Mouse (Mus musculus): ENCODE results near the gene Commd6. TPM values are rescaled to one million over a fixed set of nuclear protein-coding genes. Genes with fewer than 3 reads are reported as not detected.

Gene Commd6
- polyA plus RNA-seq, 1 experiment: 29.0 TPM

DNA sequence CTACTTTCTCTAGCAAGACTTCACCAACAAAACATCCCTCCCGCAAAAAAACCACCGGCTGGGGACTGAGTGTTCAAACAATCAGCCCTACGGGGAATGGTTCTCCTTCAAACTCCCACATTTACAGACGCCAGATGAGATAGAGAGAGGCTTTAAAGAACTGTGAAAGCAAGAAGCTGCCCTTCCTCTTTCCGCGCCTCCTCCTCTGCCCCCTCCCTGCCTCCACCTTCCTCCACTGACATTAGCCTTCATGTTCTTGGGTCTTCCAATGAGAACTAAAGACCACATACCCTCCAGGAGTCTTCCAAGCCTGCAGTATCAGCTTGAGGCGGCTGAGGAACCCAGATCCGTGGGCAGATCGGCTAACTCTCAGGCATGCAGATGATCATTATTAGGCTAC is 24.3 kb downstream of the Commd6 start:
- TF ChIP-seq POLR2A (IDR thresholded peaks at IDR 0.05; ENCODE audit: control insufficient read depth, extremely low read depth, insufficient read depth, low read length, poor library complexity) (no peak), CTCF (IDR thresholded peaks at IDR 0.05; ENCODE audit: borderline replicate concordance, control insufficient read depth, extremely low read depth, insufficient read depth, low read length, poor library complexity) (no peak)
- no peak for DNase-seq
- H3K27ac ChIP-seq (ENCODE audit: control insufficient read depth, insufficient read depth, low read length): no peak overlapping the region
- no peaks in the 10 kb centered on the region for H3K27me3 ChIP-seq (ENCODE audit: control insufficient read depth, insufficient read depth, low read length)
- H3K4me3 ChIP-seq (ENCODE audit: control insufficient read depth, insufficient read depth, low read length): no peak overlapping the region
- WGBS: 35% methylated on average over 9 of the region's 9 CpGs
- no peaks in the 10 kb centered on the region for H3K4me1 ChIP-seq (replicated peaks; ENCODE audit: control insufficient read depth, insufficient read depth, low read length)
- H3K36me3 ChIP-seq (ENCODE audit: control insufficient read depth, insufficient read depth, low read length): no peaks in the 10 kb centered on the region

DNA sequence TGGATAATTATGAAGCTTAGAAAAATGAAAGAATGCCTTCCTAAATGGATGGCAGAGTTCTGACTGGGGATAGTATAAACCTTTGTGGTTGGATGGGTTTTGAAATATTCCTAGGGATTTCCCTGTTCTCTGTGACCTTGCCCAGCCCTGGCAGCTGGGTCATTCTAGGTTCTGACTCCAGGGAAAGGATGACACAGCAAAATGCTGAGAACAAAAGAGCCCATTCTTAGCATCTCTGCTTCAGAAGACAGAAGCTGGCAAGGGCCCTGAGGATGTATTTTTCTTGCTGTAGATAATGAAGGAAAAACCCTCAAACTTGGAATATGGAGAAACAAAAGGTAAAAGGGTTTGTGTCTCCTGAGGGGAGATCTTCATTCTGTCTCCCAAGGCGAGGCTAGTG is 27.3 kb downstream of the Commd6 start:
- H3K4me3 ChIP-seq (ENCODE audit: control insufficient read depth, insufficient read depth, low read length): no peak overlapping the region
- 95% methylated on average over 1 of the region's 1 CpGs for WGBS

DNA sequence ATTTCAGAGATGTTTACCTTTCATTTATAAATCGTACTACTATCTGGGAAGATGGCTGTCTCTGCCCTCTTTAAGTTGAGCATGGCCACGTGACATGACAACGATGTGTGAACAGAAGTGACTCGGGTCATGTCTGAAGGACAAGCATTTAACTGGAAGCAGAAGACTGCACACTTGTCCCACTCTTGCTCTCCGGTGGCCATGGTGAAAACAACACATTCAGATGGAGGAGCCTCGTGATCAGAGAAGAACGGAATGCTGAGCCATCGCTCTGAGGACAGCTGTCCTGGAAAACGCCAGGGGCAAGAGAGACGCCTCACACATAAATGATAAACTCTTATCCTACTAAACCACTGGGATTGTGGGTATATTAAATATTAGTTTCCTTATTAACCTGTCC is 29.8 kb downstream of the Commd6 start:
- DNase-seq: no peak
- H3K4me1 ChIP-seq (replicated peaks; ENCODE audit: control insufficient read depth, insufficient read depth, low read length): peaks cover 6% of the 10 kb centered on the region

More for the DNA sequence above, 27.3 kb downstream of the Commd6 start:
- H3K27ac ChIP-seq (ENCODE audit: control insufficient read depth, insufficient read depth, low read length): no peak overlapping the region
- TF ChIP-seq CTCF (IDR thresholded peaks at IDR 0.05; ENCODE audit: borderline replicate concordance, control insufficient read depth, extremely low read depth, insufficient read depth, low read length, poor library complexity) (no peak), POLR2A (IDR thresholded peaks at IDR 0.05; ENCODE audit: control insufficient read depth, extremely low read depth, insufficient read depth, low read length, poor library complexity) (no peak)
- H3K27me3 ChIP-seq (ENCODE audit: control insufficient read depth, insufficient read depth, low read length): no peaks in the 10 kb centered on the region; the same call in 1 of the 2 replicates
- peaks cover under 1% of the 10 kb centered on the region for H3K4me1 ChIP-seq (replicated peaks; ENCODE audit: control insufficient read depth, insufficient read depth, low read length)
- no peaks in the 10 kb centered on the region for H3K36me3 ChIP-seq (ENCODE audit: control insufficient read depth, insufficient read depth, low read length)
- no peak for DNase-seq

DNA sequence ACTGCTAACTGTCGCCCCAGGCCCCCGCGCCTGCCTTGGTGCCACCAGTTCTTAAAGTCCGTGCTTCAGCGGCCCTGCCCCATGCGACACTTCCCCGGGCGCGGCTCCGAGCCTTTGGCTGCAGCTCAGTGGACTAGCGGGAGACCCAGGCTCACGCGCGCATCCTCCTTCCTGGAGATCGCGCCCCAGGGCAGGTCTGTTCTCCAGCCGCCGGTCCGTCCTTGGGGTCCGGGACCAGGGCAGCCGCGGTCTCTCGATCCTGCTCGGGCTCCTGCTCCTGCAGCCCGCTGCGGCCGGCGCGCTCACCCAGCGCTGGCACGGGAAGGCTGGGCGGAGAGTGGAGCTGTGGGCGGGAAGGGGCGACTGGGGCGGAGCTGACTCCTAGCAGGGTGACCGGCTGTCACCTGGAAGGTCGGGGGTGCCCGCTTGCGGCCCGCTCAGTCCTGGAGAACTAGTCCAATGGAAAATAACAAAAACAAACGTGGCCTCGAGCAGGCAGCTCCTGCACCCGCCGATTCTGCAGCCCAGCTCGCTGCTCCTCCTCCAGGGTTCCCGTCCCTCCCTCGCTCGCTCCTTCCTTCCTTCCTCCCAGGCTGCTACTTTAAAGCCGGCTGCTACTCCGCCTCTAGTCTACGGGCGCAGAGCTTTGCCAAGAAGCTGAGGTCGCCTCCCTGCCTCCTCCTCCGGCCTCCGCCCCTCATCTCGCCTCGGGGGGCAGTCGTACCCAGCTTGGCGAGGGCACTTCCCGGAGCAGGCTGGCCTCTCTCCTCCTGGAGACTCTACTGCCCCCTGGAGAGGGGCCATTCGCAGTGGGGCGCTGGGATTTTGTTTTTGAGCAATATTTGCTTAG is 31.7 kb downstream of the Commd6 start, which contains the start of gene Tbc1d4:
Gene Tbc1d4, minus strand, starts transcription at position 673 of the 850 bp plus-strand sequence.
- WGBS: under 1% methylated on average over 62 of the region's 62 CpGs
- peak; percentile 44; the same call in 1 of the 2 replicates for TF ChIP-seq CTCF (IDR thresholded peaks at IDR 0.05; ENCODE audit: borderline replicate concordance, control insufficient read depth, extremely low read depth, insufficient read depth, low read length, poor library complexity)
- TF ChIP-seq POLR2A (IDR thresholded peaks at IDR 0.05; ENCODE audit: control insufficient read depth, extremely low read depth, insufficient read depth, low read length, poor library complexity): no peak
- no peaks in the 10 kb centered on the region for H3K36me3 ChIP-seq (ENCODE audit: control insufficient read depth, insufficient read depth, low read length)
- H3K27ac ChIP-seq (ENCODE audit: control insufficient read depth, insufficient read depth, low read length): no peak within 1 kb of the TSS
- H3K27me3 ChIP-seq (ENCODE audit: control insufficient read depth, insufficient read depth, low read length): no peaks in the 10 kb centered on the region; the same call in 1 of the 2 replicates
- H3K4me1 ChIP-seq (replicated peaks; ENCODE audit: control insufficient read depth, insufficient read depth, low read length): peaks cover 6% of the 10 kb centered on the region
- peak within 1 kb of the TSS; percentile 55 for H3K4me3 ChIP-seq (ENCODE audit: control insufficient read depth, insufficient read depth, low read length)
- peak; percentile 65 for DNase-seq

More for the DNA sequence above, 29.8 kb downstream of the Commd6 start:
- Histone ChIP-seq H3K27ac (ENCODE audit: control insufficient read depth, insufficient read depth, low read length) (no peak overlapping the region), H3K4me3 (ENCODE audit: control insufficient read depth, insufficient read depth, low read length) (no peak overlapping the region), H3K27me3 (ENCODE audit: control insufficient read depth, insufficient read depth, low read length) (no peaks in the 10 kb centered on the region; the same call in 1 of the 2 replicates), H3K36me3 (ENCODE audit: control insufficient read depth, insufficient read depth, low read length) (no peaks in the 10 kb centered on the region)
- no peak for TF ChIP-seq CTCF (IDR thresholded peaks at IDR 0.05; ENCODE audit: borderline replicate concordance, control insufficient read depth, extremely low read depth, insufficient read depth, low read length, poor library complexity)
- TF ChIP-seq POLR2A (IDR thresholded peaks at IDR 0.05; ENCODE audit: control insufficient read depth, extremely low read depth, insufficient read depth, low read length, poor library complexity): no peak
- WGBS: 95% methylated on average over 10 of the region's 10 CpGs

DNA sequence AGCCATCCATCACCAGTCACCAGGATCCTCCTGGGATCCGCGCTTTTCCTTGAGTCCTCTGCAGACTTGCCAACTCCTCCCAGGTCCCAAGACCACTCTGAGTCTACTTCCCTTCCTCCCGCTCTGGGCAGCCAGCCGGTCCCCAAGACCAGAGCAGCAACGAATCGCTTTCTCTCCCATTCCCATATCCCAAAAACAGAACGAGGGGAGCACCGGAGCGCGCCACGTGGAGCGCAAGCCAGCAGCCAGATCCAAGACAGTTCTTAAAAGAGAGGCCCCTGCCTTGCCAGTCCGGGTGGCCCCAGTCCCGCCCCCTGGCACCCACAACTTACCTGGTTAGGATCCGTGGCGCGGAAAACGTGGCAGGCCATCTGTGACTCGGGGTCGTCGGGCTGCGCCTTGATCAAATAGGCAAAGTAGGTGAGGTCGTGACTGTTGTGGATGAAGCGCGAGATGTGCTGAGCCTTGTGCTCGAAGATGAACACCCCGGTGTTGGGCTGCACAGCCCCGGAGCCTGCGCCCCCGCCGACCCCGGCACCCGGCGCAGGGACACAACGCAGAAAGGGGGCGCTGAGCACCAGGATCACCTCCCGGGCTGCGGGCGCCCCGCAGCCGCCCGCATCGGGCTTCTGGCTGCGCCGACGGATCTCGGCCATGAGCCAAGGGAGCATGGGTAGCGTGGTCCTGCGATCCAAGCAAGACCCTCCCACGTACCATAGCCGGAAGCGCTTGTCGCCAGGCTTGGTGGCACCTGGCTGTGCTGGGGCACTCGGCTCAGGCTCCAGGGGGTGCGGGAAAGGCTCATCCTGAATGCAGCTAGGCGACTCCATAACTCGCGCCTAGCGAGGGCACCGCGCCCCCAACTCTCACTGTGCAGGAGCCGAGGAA is 32.6 kb downstream of the Commd6 start:
- 0 out of 2 replicates have a peak, but pooled peaks have one; percentile 15 for TF ChIP-seq CTCF (IDR thresholded peaks at IDR 0.05; ENCODE audit: borderline replicate concordance, control insufficient read depth, extremely low read depth, insufficient read depth, low read length, poor library complexity)
- no peak for TF ChIP-seq POLR2A (IDR thresholded peaks at IDR 0.05; ENCODE audit: control insufficient read depth, extremely low read depth, insufficient read depth, low read length, poor library complexity)
- Histone ChIP-seq H3K27me3 (ENCODE audit: control insufficient read depth, insufficient read depth, low read length) (no peaks in the 10 kb centered on the region; the same call in 1 of the 2 replicates), H3K4me1 (replicated peaks; ENCODE audit: control insufficient read depth, insufficient read depth, low read length) (peaks cover 6% of the 10 kb centered on the region), H3K36me3 (ENCODE audit: control insufficient read depth, insufficient read depth, low read length) (no peaks in the 10 kb centered on the region), H3K4me3 (ENCODE audit: control insufficient read depth, insufficient read depth, low read length) (peak overlapping the region; percentile 55), H3K27ac (ENCODE audit: control insufficient read depth, insufficient read depth, low read length) (no peak overlapping the region)
- DNase-seq: peak; percentile 24
- 1% methylated on average over 62 of the region's 62 CpGs for WGBS

DNA sequence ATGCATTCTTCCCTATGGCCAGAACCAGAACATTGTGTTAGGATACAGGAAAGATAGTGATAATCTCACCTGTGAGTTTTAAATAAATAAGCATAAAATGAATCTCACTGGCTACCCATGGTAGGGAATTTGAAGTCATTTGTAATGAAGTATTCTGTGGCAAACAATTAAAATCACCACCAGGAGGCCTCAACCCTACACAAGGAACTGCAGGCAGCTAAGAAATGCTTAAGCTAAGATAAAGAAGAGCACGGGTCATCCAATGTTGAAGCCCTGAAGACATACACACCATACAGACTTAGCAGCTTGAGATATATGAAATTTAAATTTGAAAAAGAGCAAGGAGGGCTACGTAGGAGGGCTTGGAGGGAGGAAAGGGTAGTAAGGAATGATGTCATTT is 34.6 kb downstream of the Commd6 start:
- no peaks in the 10 kb centered on the region; the same call in 1 of the 2 replicates for H3K27me3 ChIP-seq (ENCODE audit: control insufficient read depth, insufficient read depth, low read length)
- H3K36me3 ChIP-seq (ENCODE audit: control insufficient read depth, insufficient read depth, low read length): no peaks in the 10 kb centered on the region
- H3K4me1 ChIP-seq (replicated peaks; ENCODE audit: control insufficient read depth, insufficient read depth, low read length): peaks cover 6% of the 10 kb centered on the region
- no peak for DNase-seq
- 58% methylated on average over 2 of the region's 2 CpGs for WGBS
- no peak overlapping the region for H3K27ac ChIP-seq (ENCODE audit: control insufficient read depth, insufficient read depth, low read length)
- TF ChIP-seq CTCF (IDR thresholded peaks at IDR 0.05; ENCODE audit: borderline replicate concordance, control insufficient read depth, extremely low read depth, insufficient read depth, low read length, poor library complexity) (no peak), POLR2A (IDR thresholded peaks at IDR 0.05; ENCODE audit: control insufficient read depth, extremely low read depth, insufficient read depth, low read length, poor library complexity) (no peak)
- H3K4me3 ChIP-seq (ENCODE audit: control insufficient read depth, insufficient read depth, low read length): no peak overlapping the region
